Mouse (Mus musculus): ENCODE results near the gene Rasl11b. TPM values are rescaled to one million over a fixed set of nuclear protein-coding genes. Genes with fewer than 3 reads are reported as not detected.

Rasl11b gene
- polyA plus RNA-seq (2014; fragmentation: Nextera tagmentation; extraction: Ambion mirVana), result 30.1 and 33.4 TPM in 2 replicates

DNA sequence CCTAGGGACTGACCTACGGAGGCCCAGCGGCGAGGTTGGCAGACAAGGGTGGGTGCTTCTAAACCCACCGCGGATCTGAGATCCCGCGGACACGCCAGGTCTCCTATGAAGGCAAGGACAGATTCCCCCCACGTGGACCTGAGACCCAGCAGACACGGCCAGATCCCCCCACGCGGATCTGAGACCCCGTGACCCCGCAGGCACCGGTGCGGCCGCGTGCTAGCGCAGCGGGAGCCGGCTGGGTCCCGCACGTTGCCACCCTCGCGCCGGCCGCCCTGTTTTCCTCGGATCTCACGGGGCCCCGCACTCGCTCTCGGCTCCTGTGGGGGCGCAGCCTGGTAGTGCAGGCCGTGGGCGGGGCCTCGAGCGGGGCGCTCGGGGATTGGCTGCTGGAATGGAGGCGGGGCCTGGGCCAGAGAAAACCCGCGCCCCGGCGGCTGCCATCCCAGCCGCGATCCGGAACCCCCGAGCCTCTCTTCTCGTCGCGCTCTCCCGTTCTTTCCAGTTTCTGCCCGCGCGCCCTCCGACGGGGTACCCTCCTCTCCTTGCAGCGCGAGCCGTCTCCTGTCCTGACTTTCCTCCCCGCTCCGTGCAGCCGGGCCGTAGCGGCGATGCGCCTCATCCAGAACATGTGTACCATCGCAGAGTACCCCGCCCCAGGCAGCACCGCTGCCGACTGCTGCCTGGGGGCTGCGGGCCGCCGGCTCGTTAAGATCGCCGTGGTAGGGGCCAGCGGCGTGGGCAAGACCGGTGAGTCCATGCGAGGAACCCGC is at the start of gene Rasl11b:
TSS of gene Rasl11b (plus strand) at position 446 of the 773 bp plus-strand sequence.
- peaks cover 9% of the 10 kb centered on the region; the same call in 1 of the 2 replicates for H3K36me3 ChIP-seq (ENCODE audit: control insufficient read depth, insufficient read depth, low read length)
- WGBS, result under 1% methylated on average over 66 of the region's 82 CpGs
- peak; percentile 95 for ATAC-seq (ENCODE audit: low FRiP score)
- peak within 1 kb of the TSS; percentile 75 for H3K27ac ChIP-seq (ENCODE audit: low read depth, low read length)
- peak within 1 kb of the TSS; percentile 84 for H3K4me2 ChIP-seq (replicated peaks; ENCODE audit: low read depth, low read length)
- no peaks in the 10 kb centered on the region for H3K9me3 ChIP-seq (ENCODE audit: control insufficient read depth, low read length)
- peak within 1 kb of the TSS; percentile 89 for H3K9ac ChIP-seq (ENCODE audit: low read depth, low read length)
- H3K27me3 ChIP-seq (ENCODE audit: control insufficient read depth, insufficient read depth, low read length), result no peaks in the 10 kb centered on the region
- DNase-seq (ENCODE audit: low spot score), result peak; percentile 97
- H3K4me1 ChIP-seq (replicated peaks; ENCODE audit: control insufficient read depth, insufficient read depth, low read length), result peaks cover 8% of the 10 kb centered on the region; the same call in 1 of the 2 replicates
- H3K4me3 ChIP-seq (ENCODE audit: low read depth, low read length), result peak within 1 kb of the TSS; percentile 86

- no peaks in the 10 kb centered on the region for H3K4me1 ChIP-seq (replicated peaks; ENCODE audit: control insufficient read depth, insufficient read depth, low read length)
- no peak overlapping the region for H3K4me3 ChIP-seq (ENCODE audit: low read depth, low read length)
- H3K27me3 ChIP-seq (ENCODE audit: control insufficient read depth, insufficient read depth, low read length), result no peaks in the 10 kb centered on the region
- H3K9ac ChIP-seq (ENCODE audit: low read depth, low read length), result no peak overlapping the region
- no peak overlapping the region for H3K4me2 ChIP-seq (replicated peaks; ENCODE audit: low read depth, low read length)
- 88% methylated on average over 10 of the region's 10 CpGs for WGBS
- no peaks in the 10 kb centered on the region for H3K9me3 ChIP-seq (ENCODE audit: control insufficient read depth, low read length)
- no peak for ATAC-seq (ENCODE audit: low FRiP score)
- H3K27ac ChIP-seq (ENCODE audit: low read depth, low read length), result no peak overlapping the region
- DNase-seq (ENCODE audit: low spot score), result no peak
- H3K36me3 ChIP-seq (ENCODE audit: control insufficient read depth, insufficient read depth, low read length), result no peaks in the 10 kb centered on the region
Observed at GRCm38 (mm10) chr5:74147631-74148030, 47.5 kb upstream of the Rasl11b start.

DNA sequence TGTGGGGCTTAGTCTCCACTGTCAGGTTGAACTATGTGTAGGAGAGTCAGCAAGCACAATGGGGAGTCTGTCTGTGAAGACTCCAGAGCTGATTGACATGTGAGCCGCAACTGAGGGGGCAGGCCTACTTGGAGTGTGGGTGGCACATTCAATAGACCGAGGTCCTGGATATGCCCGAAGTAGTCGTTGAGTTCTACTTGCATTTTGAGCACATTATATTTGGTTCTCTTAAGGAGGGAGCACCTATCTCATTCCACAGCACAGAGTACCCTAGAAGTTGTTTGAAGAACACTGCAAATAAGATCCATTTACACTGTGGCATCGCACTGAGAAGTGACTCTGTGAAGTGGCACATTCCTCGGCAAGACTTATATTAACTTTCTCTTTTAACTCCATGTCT is 45.1 kb upstream of the Rasl11b start:
- DNase-seq (ENCODE audit: low spot score) (no peak), ATAC-seq (ENCODE audit: low FRiP score) (no peak)
- 85% methylated on average over 6 of the region's 6 CpGs for WGBS
- H3K27me3 ChIP-seq (ENCODE audit: control insufficient read depth, insufficient read depth, low read length), result no peaks in the 10 kb centered on the region
- H3K4me1 ChIP-seq (replicated peaks; ENCODE audit: control insufficient read depth, insufficient read depth, low read length), result no peaks in the 10 kb centered on the region
- H3K9me3 ChIP-seq (ENCODE audit: control insufficient read depth, low read length), result no peaks in the 10 kb centered on the region
- no peaks in the 10 kb centered on the region for H3K36me3 ChIP-seq (ENCODE audit: control insufficient read depth, insufficient read depth, low read length)
- H3K4me2 ChIP-seq (replicated peaks; ENCODE audit: low read depth, low read length), result no peak overlapping the region
- H3K9ac ChIP-seq (ENCODE audit: low read depth, low read length), result no peak overlapping the region
- H3K27ac ChIP-seq (ENCODE audit: low read depth, low read length), result no peak overlapping the region
- no peak overlapping the region for H3K4me3 ChIP-seq (ENCODE audit: low read depth, low read length)

DNA sequence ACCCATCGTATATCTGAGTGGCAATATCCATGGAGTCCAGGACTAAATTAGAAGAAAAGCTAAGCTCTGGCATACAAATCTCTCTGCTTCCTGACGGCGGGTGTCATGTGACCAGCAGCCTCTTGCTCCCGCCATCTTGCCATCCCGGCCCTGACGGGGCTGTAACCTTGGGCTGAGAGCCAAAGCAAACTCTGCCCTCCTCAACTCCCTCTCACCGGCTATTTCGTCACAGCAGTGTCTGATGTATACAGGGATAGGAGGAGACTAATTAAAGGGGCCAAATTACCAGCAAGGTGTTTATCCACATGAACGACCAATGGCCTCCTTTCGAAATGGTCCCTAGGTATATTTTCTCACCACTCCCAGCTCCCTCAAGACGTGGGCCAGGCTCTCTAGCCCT is 43.3 kb upstream of the Rasl11b start:
- ATAC-seq (ENCODE audit: low FRiP score), result no peak
- H3K36me3 ChIP-seq (ENCODE audit: control insufficient read depth, insufficient read depth, low read length), result no peaks in the 10 kb centered on the region
- H3K4me3 ChIP-seq (ENCODE audit: low read depth, low read length), result no peak overlapping the region
- no peaks in the 10 kb centered on the region for H3K27me3 ChIP-seq (ENCODE audit: control insufficient read depth, insufficient read depth, low read length)
- WGBS, result 94% methylated on average over 11 of the region's 11 CpGs
- no peak overlapping the region for H3K27ac ChIP-seq (ENCODE audit: low read depth, low read length)
- no peak for DNase-seq (ENCODE audit: low spot score)
- no peaks in the 10 kb centered on the region for H3K4me1 ChIP-seq (replicated peaks; ENCODE audit: control insufficient read depth, insufficient read depth, low read length)
- H3K9me3 ChIP-seq (ENCODE audit: control insufficient read depth, low read length), result no peaks in the 10 kb centered on the region
- no peak overlapping the region for H3K9ac ChIP-seq (ENCODE audit: low read depth, low read length)
- H3K4me2 ChIP-seq (replicated peaks; ENCODE audit: low read depth, low read length), result no peak overlapping the region

DNA sequence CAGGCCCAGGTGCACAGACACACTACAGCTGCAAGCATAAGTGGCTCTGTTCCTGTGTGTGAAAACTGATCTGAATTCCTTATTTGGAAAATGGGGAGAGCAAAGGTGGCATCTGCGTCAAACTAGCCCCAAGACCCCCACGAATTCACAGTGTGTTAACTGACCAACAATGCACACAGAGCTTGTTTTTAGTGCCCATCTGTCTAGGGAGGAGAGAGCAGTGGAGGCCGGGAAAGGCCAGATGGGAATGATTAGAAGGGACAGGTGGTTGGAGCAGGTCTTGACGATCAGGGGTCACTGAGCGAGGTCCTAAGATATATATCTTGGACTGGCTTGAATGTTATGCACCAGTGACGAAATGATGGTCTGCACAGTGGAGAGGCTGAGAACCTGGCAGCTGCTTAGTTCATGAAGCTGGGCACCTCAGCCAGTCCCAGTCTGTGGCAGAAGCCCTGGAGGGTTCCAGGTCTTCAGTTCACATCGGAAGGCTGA is 39.2 kb upstream of the Rasl11b start:
- no peaks in the 10 kb centered on the region for H3K9me3 ChIP-seq (ENCODE audit: control insufficient read depth, low read length)
- 37% methylated on average over 7 of the region's 7 CpGs for WGBS
- DNase-seq (ENCODE audit: low spot score) (peak; percentile 27), ATAC-seq (ENCODE audit: low FRiP score) (0 out of 2 replicates have a peak, but pooled peaks have one; percentile 22)
- H3K4me3 ChIP-seq (ENCODE audit: low read depth, low read length), result no peak overlapping the region
- H3K36me3 ChIP-seq (ENCODE audit: control insufficient read depth, insufficient read depth, low read length), result no peaks in the 10 kb centered on the region
- no peaks in the 10 kb centered on the region for H3K27me3 ChIP-seq (ENCODE audit: control insufficient read depth, insufficient read depth, low read length)
- no peak overlapping the region for H3K9ac ChIP-seq (ENCODE audit: low read depth, low read length)
- no peak overlapping the region for H3K27ac ChIP-seq (ENCODE audit: low read depth, low read length)
- no peak overlapping the region for H3K4me2 ChIP-seq (replicated peaks; ENCODE audit: low read depth, low read length)
- H3K4me1 ChIP-seq (replicated peaks; ENCODE audit: control insufficient read depth, insufficient read depth, low read length), result no peaks in the 10 kb centered on the region

DNA sequence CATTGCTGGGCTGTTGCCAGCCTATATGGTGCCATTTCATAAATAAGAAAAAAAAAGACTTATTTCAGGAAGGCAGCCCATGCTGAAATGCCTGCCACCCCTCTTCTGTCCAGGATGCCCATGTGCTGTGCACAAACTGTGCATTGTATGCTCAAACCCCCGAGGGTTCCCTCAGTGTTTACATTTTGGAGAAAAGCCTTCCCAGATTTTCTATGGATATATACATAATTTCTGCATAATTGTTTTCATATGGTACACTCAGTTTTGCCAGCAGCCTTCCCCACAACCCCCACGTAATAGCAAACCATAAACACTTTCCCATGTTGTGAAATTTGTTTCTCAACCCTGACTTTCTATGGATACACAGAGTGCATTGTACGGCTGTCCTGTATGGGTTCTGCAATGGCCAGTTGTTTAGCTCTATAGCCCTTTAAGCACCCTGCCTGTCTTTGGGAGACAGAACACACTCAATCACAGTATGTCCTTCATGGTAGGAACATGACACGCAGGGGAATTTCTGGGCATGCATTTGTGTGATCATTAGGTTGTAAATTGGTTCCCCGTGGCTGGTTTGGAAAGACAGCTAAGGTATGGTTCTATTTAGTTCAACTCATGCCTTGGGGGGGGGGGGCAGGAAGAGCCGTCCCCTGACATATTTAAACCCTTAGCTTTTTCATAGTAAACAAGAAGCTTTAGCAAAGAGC is 36.0 kb upstream of the Rasl11b start:
- Histone ChIP-seq H3K9me3 (ENCODE audit: control insufficient read depth, low read length) (no peaks in the 10 kb centered on the region), H3K9ac (ENCODE audit: low read depth, low read length) (no peak overlapping the region), H3K36me3 (ENCODE audit: control insufficient read depth, insufficient read depth, low read length) (no peaks in the 10 kb centered on the region), H3K27me3 (ENCODE audit: control insufficient read depth, insufficient read depth, low read length) (no peaks in the 10 kb centered on the region), H3K4me3 (ENCODE audit: low read depth, low read length) (no peak overlapping the region), H3K4me1 (replicated peaks; ENCODE audit: control insufficient read depth, insufficient read depth, low read length) (peaks cover 3% of the 10 kb centered on the region; the same call in 1 of the 2 replicates), H3K27ac (ENCODE audit: low read depth, low read length) (no peak overlapping the region), H3K4me2 (replicated peaks; ENCODE audit: low read depth, low read length) (no peak overlapping the region)
- WGBS, result 83% methylated on average over 6 of the region's 6 CpGs
- ATAC-seq (ENCODE audit: low FRiP score) (no peak), DNase-seq (ENCODE audit: low spot score) (no peak)

GRCm38 (mm10) chr5:74159906-74160305 is 35.2 kb upstream of the Rasl11b start:
- DNase-seq (ENCODE audit: low spot score) (no peak), ATAC-seq (ENCODE audit: low FRiP score) (no peak)
- Histone ChIP-seq H3K36me3 (ENCODE audit: control insufficient read depth, insufficient read depth, low read length) (no peaks in the 10 kb centered on the region), H3K4me1 (replicated peaks; ENCODE audit: control insufficient read depth, insufficient read depth, low read length) (peaks cover 3% of the 10 kb centered on the region; the same call in 1 of the 2 replicates), H3K27ac (ENCODE audit: low read depth, low read length) (no peak overlapping the region), H3K27me3 (ENCODE audit: control insufficient read depth, insufficient read depth, low read length) (no peaks in the 10 kb centered on the region), H3K9me3 (ENCODE audit: control insufficient read depth, low read length) (no peaks in the 10 kb centered on the region), H3K4me2 (replicated peaks; ENCODE audit: low read depth, low read length) (no peak overlapping the region), H3K9ac (ENCODE audit: low read depth, low read length) (no peak overlapping the region), H3K4me3 (ENCODE audit: low read depth, low read length) (no peak overlapping the region)
- WGBS, result 55% methylated on average over 7 of the region's 7 CpGs

DNA sequence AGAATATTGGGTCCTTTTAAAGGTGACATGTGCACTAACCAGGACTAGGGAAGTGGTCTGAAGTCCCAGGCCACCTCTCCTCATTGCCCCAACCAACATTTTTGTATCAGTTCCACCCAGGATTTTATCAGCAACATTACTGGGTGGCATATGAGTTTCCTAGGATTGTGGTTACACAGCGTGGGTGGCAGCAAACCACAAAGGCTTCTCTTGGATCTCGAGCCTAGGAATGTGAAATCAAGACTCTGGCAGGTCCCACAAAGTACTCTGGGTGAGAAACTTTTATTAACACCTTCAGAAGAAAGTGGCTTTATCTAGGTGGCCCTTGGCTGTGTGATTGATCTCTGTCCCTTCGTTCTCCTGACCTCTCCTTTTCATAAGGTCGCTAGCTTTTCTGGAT is 34.7 kb upstream of the Rasl11b start:
- H3K4me2 ChIP-seq (replicated peaks; ENCODE audit: low read depth, low read length), result no peak overlapping the region
- H3K4me3 ChIP-seq (ENCODE audit: low read depth, low read length), result no peak overlapping the region
- H3K4me1 ChIP-seq (replicated peaks; ENCODE audit: control insufficient read depth, insufficient read depth, low read length), result peaks cover 3% of the 10 kb centered on the region; the same call in 1 of the 2 replicates
- 65% methylated on average over 4 of the region's 4 CpGs for WGBS
- no peak overlapping the region for H3K27ac ChIP-seq (ENCODE audit: low read depth, low read length)
- no peaks in the 10 kb centered on the region for H3K9me3 ChIP-seq (ENCODE audit: control insufficient read depth, low read length)
- DNase-seq (ENCODE audit: low spot score) (no peak), ATAC-seq (ENCODE audit: low FRiP score) (no peak)
- no peaks in the 10 kb centered on the region for H3K27me3 ChIP-seq (ENCODE audit: control insufficient read depth, insufficient read depth, low read length)
- H3K36me3 ChIP-seq (ENCODE audit: control insufficient read depth, insufficient read depth, low read length), result no peaks in the 10 kb centered on the region
- H3K9ac ChIP-seq (ENCODE audit: low read depth, low read length), result no peak overlapping the region
